Comparison of ENCODE assay signal across 1 mouse cellular context in the genomic region with DNA sequence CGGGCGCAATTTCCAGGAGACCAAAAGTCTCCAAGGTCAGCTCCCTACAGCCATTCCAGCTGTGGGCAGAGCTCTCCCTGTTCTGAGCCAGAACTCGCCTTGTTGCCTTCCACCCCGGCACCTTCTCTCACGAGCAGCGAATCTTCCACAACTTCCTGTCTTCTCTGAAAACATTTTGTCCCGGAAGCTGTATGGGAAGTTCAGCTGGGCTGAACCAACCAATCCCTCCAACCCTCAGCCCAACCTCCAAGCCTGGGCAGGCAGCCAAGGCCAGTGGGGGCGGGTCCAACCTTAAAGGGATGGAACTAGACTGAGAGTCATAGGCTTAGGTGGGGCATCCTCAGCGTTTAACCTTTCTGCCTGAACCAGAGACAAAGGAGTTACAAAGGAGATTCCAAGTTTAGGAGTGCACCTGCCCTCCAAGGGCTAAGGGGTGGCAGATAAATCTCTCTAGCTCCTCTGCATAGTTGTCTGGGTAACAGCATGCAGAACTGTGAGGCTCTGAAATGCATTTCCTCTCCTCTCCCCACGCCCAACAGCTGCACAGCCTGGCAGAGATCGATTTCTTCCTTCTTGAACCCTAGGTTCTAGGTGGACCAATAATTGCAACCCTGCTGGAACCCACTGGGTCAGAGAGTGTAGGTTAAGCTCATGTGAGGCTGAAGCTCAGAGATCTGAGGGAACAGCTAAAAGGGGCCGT.
TF ChIP-seq lines count a peak whose summit lies in the region.

A gene (minus strand): TSS at position 188 of the 700 bp plus-strand sequence.

TF ChIP-seq in CH12.LX, 34 proteins besides CTCF, POLR2A, EP300 and RAD21 (continued from another document):
- TF ChIP-seq MXI1 (IDR thresholded peaks at IDR 0.05; ENCODE audit: low read depth, low read length) (peak; percentile 62; the same call in 1 of the 2 replicates), CHD2 (IDR thresholded peaks at IDR 0.05; ENCODE audit: low read length) (peak; percentile 61; the same call in 1 of the 2 replicates), BHLHE40 (IDR thresholded peaks at IDR 0.05; ENCODE audit: low read depth, low read length) (peak; percentile 70), MAZ (IDR thresholded peaks at IDR 0.05; ENCODE audit: low read depth, low read length) (peak; percentile 57; the same call in 1 of the 2 replicates), SIN3A (IDR thresholded peaks at IDR 0.05; ENCODE audit: low read length) (peak; percentile 97), MEF2A (IDR thresholded peaks at IDR 0.05; ENCODE audit: borderline replicate concordance, low read depth, low read length) (peak; percentile 37; the same call in 1 of the 2 replicates), JUND (conservative IDR thresholded peaks at IDR 0.05; ENCODE audit: low read depth, low read length) (no peak), CHD1 (IDR thresholded peaks at IDR 0.05; ENCODE audit: low read depth, low read length) (no peak), ETS1 (conservative IDR thresholded peaks at IDR 0.05; ENCODE audit: low read depth, low read length) (peak; percentile 40; the same call in 1 of the 2 replicates), TBP (conservative IDR thresholded peaks at IDR 0.05; ENCODE audit: low read depth, low read length) (peak; percentile 81), POLR2AphosphoS2 (IDR thresholded peaks at IDR 0.05; ENCODE audit: low read depth, low read length) (no peak; the same call in 1 of the 2 replicates)
